Mouse (Mus musculus) neural tube, embryonic 15.5 days (tissue): ENCODE measurements at regions not wholly inside any gene's neighbourhood (a gene's known extent, or its start where the extent isn't known, plus 50 kb on each side); places are given as distances from the start of the nearest gene placed in this dataset.

Source experiments
- ATAC-seq: fragments of 200-750 bp; cut with Nextera tagmentation; 2 replicates; pipeline ENCODE4 v1.8.0; 2017; ENCODE audit warnings: mild to moderate bottlenecking, moderate TSS enrichment, moderate library complexity; ENCODE audit not compliant: low FRiP score
- H3K27ac ChIP-seq: fragments of 300-500 bp; sonication (generic); replicated peaks from 2 replicates; pipeline ENCODE4 v1.5.1; 2015; ENCODE audit warnings: mild to moderate bottlenecking, inconsistent platforms
- H3K27me3 ChIP-seq: fragments of 300-500 bp; sonication (generic); replicated peaks from 2 replicates; pipeline ENCODE4 v1.6.1; 2015; ENCODE audit warnings: inconsistent platforms
- H3K36me3 ChIP-seq: fragments of 300-500 bp; sonication (generic); 2 replicates; pipeline ENCODE4 v1.6.1; 2015; ENCODE audit warnings: inconsistent platforms
- H3K4me1 ChIP-seq: fragments of 300-500 bp; sonication (generic); 2 replicates; pipeline ENCODE4 v1.6.1; 2015; ENCODE audit warnings: inconsistent platforms
- H3K4me2 ChIP-seq: fragments of 300-500 bp; sonication (generic); 2 replicates; pipeline ENCODE4 v1.6.1; 2015; ENCODE audit warnings: inconsistent platforms, mild to moderate bottlenecking, moderate library complexity
- H3K4me3 ChIP-seq: fragments of 300-500 bp; sonication (generic); replicated peaks from 2 replicates; pipeline ENCODE4 v1.5.1; 2015; ENCODE audit warnings: mild to moderate bottlenecking, inconsistent platforms
- H3K9ac ChIP-seq: fragments of 300-500 bp; sonication (generic); replicated peaks from 2 replicates; pipeline ENCODE4 v1.6.1; 2015; ENCODE audit warnings: mild to moderate bottlenecking, inconsistent platforms
- H3K9me3 ChIP-seq: fragments of 300-500 bp; sonication (generic); replicated peaks from 2 replicates; pipeline ENCODE4 v1.6.1; 2016; ENCODE audit warnings: inconsistent platforms
- WGBS: fragments of 180-500 bp; shearing (Covaris S2); methylation state at CpG from one replicate; pipeline ENCODE4 v1.1.7; 2015; ENCODE audit warnings: mixed read lengths; 5-methylcytosine and 5-hydroxymethylcytosine counted together

DNA sequence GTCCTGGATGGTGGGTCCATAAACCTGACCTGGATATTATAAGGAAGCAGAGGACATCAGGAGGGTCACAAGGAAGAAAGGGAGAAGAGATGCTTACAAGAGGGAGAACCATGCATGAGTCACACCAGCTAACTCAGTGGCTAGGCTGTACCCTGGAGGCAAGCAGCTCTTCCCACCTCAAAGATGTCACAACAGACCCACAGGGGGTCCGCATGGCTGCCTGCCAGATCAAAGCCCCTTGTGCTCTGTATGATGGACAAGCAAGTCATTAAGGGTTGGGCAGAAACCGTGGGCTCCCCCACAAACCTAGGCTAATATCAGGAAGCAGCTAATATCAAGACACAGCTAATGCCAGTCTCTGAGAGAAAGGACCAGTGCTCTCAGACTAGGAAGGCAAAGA is 343.9 kb upstream of the Mef2c start:
- 55% methylated on average over 2 of the region's 2 CpGs for WGBS
- Histone ChIP-seq H3K4me1 (no peaks in the 10 kb centered on the region), H3K27me3 (no peaks in the 10 kb centered on the region), H3K27ac (no peak overlapping the region), H3K9ac (no peak overlapping the region), H3K9me3 (no peaks in the 10 kb centered on the region), H3K36me3 (no peaks in the 10 kb centered on the region), H3K4me3 (no peak overlapping the region), H3K4me2 (no peak overlapping the region)
- ATAC-seq: no peak

DNA sequence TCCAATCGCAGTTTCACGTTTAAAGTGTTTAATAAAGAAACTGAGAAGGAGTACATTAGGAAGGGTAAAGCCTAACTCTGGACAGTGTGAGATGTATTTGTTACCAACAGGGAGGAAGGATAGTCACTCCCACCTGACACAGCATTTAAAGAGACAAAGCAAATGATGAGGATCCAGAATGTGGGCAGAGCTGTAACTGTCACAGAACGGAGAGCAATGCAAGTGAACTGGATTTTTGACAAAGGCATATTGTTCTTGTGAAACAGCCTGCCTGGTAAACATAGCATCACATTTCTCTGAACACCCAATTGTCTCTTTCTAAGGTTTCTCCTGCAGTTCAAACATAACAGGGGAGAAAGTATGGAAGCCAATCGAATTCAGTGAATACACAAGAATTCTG is 341.1 kb upstream of the Mef2c start:
- Histone ChIP-seq H3K27me3 (no peaks in the 10 kb centered on the region), H3K27ac (no peak overlapping the region), H3K4me1 (no peaks in the 10 kb centered on the region), H3K4me3 (no peak overlapping the region), H3K9me3 (no peaks in the 10 kb centered on the region), H3K4me2 (no peak overlapping the region), H3K36me3 (no peaks in the 10 kb centered on the region), H3K9ac (no peak overlapping the region)
- ATAC-seq: no peak
- WGBS: 85% methylated on average over 4 of the region's 4 CpGs

DNA sequence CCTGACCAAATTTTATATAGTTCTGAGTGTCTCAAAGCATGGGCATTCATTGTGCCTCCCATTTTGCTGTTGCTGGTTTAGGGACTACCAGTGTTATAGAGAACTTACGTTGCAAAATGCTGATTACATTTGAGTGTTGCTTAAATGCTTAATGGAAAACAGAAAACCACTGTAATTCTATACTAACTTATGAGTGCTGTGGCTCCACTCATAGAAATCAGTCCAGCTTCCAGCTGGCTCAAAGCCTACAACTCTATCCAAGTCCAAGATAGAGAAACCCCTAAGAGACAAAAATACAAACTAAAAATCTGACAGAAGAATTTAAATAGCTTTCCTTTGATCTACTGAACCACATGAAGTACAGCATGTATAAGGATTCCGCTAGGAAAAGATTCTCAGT is 328.7 kb upstream of the Mef2c start:
- Histone ChIP-seq H3K27me3 (no peaks in the 10 kb centered on the region), H3K4me1 (no peaks in the 10 kb centered on the region), H3K36me3 (no peaks in the 10 kb centered on the region), H3K9me3 (no peaks in the 10 kb centered on the region), H3K4me2 (no peak overlapping the region), H3K9ac (no peak overlapping the region), H3K4me3 (no peak overlapping the region), H3K27ac (no peak overlapping the region)
- 83% methylated on average over 2 of the region's 2 CpGs for WGBS
- ATAC-seq: no peak

DNA sequence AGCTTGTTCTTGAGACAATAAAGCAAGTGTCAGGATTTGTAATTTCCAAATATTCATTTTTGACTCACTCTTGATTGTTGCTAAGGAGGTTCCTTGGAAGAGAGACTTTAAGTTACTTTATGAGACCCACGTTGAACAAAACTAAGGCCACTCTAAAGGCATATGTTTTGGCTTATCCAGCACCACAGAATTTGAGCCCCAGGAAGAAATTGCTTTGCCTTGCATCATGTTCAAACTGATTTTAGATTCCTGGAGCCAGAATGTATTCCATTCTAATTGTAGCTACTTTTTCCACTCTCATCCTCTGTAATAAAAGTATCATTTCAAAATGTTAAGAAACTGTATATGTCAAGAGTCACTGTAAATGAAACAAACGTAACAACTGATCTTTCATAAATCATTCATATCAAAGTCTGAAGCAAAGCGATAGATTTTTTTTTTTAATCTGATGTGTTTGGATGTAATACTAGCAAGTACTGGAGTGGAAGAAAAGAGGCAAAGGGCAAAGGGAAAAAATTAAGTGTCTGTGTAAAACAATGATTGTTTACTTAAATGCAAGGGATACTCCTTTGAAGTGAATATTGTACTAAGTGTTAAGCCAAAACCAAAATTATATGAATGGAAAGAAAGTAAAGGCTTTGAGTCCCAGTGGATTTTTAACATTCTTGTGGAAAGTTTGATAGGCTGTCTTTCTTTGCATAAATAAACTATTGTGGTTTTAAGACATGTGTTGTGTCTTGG is 301.7 kb upstream of the Mef2c start:
- no peaks in the 10 kb centered on the region for H3K9me3 ChIP-seq
- H3K9ac ChIP-seq: no peak overlapping the region
- no peaks in the 10 kb centered on the region for H3K27me3 ChIP-seq
- no peak overlapping the region for H3K4me3 ChIP-seq
- WGBS: 93% methylated on average over 3 of the region's 3 CpGs
- no peak for ATAC-seq
- H3K27ac ChIP-seq: no peak overlapping the region
- H3K4me2 ChIP-seq: no peak overlapping the region
- H3K4me1 ChIP-seq: no peaks in the 10 kb centered on the region
- H3K36me3 ChIP-seq: no peaks in the 10 kb centered on the region

DNA sequence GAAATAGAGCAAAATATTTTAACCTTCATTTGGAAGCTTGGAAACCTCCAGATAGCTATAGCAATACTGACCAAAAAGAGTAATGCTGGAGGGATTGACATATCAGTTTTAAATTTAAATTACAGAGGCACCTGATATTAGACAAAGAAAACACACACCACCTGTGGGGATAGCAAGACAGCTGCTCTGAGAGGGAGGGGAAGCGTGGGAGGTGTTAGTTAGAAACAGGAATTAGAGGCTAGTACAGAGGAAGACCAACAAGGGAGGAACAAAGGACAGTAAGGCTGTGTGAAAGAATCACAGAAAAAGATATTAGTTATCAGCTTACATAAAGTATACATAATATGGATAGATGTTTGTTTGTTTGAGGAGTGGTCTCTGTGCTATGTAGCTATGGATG is 297.2 kb upstream of the Mef2c start:
- H3K9ac ChIP-seq: no peak overlapping the region
- H3K4me2 ChIP-seq: no peak overlapping the region
- WGBS: 91% methylated on average over 1 of the region's 1 CpGs
- H3K4me1 ChIP-seq: no peaks in the 10 kb centered on the region
- no peak overlapping the region for H3K4me3 ChIP-seq
- H3K9me3 ChIP-seq: no peaks in the 10 kb centered on the region
- no peaks in the 10 kb centered on the region for H3K36me3 ChIP-seq
- no peak overlapping the region for H3K27ac ChIP-seq
- no peaks in the 10 kb centered on the region for H3K27me3 ChIP-seq
- no peak for ATAC-seq

DNA sequence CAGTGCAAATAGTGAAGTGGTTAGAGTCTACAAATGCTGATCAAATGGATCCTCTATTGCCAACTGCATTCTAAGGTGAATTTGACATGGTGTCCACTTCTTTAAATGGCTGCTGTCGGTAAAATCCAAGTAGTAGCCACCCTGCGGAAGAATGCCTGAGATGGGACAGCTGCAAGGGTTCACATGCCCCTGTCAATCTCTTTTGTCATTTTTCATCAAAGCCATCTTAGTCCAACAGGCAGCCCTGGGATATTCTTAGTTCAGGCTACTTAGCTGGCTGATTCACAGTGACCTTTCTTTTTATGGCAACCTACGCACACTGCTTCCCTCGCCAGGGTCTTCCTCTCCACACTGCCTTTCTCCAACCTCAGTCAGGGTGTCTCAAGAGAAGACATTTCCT is 296.3 kb upstream of the Mef2c start:
- Histone ChIP-seq H3K4me2 (no peak overlapping the region), H3K27ac (no peak overlapping the region), H3K36me3 (no peaks in the 10 kb centered on the region), H3K9ac (no peak overlapping the region), H3K27me3 (no peaks in the 10 kb centered on the region), H3K4me1 (no peaks in the 10 kb centered on the region), H3K9me3 (no peaks in the 10 kb centered on the region), H3K4me3 (no peak overlapping the region)
- no peak for ATAC-seq
- 92% methylated on average over 4 of the region's 4 CpGs for WGBS

DNA sequence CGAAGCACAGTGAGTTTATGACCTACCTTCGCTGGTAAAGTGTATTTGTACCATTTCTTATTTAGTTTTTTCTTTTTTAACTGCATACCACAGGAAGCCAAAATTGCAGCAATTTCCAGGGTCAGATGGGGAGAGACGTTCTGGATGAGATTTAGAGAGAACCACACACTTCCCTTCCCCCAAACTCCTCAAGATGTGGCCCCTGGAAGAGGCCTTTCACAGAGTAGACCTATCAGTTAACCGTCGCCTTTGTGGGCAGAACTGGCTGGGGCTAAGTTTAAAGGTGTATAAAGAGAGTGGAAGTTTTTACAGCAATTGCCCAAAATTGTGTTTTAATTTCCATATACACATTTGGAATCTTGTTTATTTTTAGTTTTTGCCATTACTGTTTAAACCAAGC is 295.7 kb upstream of the Mef2c start:
- Histone ChIP-seq H3K4me3 (no peak overlapping the region), H3K27me3 (no peaks in the 10 kb centered on the region), H3K4me2 (no peak overlapping the region), H3K9me3 (no peaks in the 10 kb centered on the region), H3K27ac (no peak overlapping the region), H3K4me1 (no peaks in the 10 kb centered on the region), H3K36me3 (no peaks in the 10 kb centered on the region), H3K9ac (no peak overlapping the region)
- no peak for ATAC-seq
- 79% methylated on average over 5 of the region's 5 CpGs for WGBS

DNA sequence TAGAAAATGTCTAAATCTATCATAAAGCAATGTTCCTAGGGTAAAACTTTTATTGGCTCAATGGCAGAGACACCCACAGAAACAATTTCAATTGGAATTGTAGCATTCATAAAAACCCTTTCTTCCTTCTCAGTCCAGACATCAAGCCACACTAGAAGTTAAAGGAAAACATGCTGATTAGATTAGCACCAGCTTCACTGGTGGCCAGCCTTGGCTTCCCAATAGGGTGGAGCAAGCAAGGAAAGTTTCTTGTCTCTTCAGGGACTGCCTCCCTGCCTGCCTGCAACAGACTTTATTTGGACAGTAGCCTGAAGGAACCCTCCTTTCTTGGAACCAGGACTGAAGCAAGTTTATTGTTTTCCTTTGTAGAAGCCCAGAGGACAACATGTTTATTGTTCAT is 289.0 kb upstream of the Mef2c start:
- Histone ChIP-seq H3K4me2 (no peak overlapping the region), H3K4me1 (no peaks in the 10 kb centered on the region), H3K4me3 (no peak overlapping the region), H3K9ac (no peak overlapping the region), H3K9me3 (no peaks in the 10 kb centered on the region), H3K27me3 (no peaks in the 10 kb centered on the region), H3K27ac (no peak overlapping the region), H3K36me3 (no peaks in the 10 kb centered on the region)
- no peak for ATAC-seq

DNA sequence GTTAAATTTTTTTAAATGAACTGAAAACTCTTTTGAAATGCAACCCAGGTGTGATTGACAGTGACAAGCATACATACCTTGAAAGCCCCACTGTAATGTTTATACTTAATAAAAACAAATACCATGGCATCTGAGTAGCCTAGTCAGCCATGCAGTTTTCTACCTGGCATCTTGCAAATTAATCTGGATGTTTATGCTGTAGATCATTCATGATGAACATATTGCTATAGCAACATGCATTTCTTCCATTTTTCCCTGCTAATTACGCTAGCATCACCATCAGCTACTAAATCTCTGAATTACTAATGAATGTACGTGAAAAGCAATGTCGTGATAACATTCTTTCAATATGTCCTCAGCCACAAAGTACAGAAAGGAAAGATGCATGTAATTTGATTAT is 287.4 kb upstream of the Mef2c start:
- no peaks in the 10 kb centered on the region for H3K9me3 ChIP-seq
- H3K9ac ChIP-seq: no peak overlapping the region
- no peak for ATAC-seq
- no peak overlapping the region for H3K4me3 ChIP-seq
- H3K27me3 ChIP-seq: no peaks in the 10 kb centered on the region
- no peaks in the 10 kb centered on the region for H3K4me1 ChIP-seq
- WGBS: 88% methylated on average over 3 of the region's 3 CpGs
- no peak overlapping the region for H3K27ac ChIP-seq
- no peaks in the 10 kb centered on the region for H3K36me3 ChIP-seq
- H3K4me2 ChIP-seq: no peak overlapping the region

DNA sequence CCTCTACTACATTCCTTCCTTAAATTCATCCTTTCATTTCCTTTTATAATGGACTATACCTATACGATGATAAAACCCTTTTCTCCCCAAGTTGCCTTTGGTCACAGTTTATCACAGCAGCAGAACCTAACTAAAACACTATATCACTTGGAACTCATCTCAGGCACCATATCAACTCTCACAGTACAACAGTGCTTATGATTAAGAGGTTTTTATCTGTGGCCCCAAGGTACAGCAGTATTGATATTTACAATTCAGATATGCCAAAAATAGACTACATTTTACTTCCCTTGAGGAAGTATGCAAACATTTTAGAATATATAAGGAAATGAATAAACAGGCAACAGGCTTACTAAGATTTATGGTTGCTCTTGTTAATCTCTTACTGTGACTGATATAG is 251.4 kb upstream of the Mef2c start:
- Histone ChIP-seq H3K4me2 (no peak overlapping the region), H3K36me3 (no peaks in the 10 kb centered on the region), H3K9ac (no peak overlapping the region), H3K27me3 (no peaks in the 10 kb centered on the region), H3K9me3 (no peaks in the 10 kb centered on the region), H3K4me1 (no peaks in the 10 kb centered on the region), H3K27ac (no peak overlapping the region), H3K4me3 (no peak overlapping the region)
- ATAC-seq: no peak
- WGBS: 97% methylated on average over 1 of the region's 1 CpGs

DNA sequence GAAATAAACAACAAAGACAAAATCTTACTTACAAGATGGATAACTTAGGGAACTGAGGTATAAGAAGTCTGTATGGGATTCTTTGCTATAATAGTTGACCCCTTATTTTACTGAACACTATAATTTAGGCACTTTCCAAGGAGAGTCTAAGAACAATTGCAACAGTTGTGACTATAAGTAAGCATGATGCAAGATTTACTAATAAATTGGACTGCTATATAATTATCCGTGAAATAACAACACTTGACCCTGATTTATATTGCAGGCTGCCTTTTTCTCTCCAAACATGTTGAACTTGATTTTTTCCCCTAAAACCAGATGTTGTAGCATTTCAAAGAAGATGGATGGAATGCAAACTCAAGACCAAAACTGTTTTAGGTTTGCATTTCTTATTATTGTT is 237.2 kb upstream of the Mef2c start:
- ATAC-seq: no peak
- H3K4me1 ChIP-seq: no peaks in the 10 kb centered on the region
- no peaks in the 10 kb centered on the region for H3K9me3 ChIP-seq
- no peak overlapping the region for H3K4me3 ChIP-seq
- no peak overlapping the region for H3K4me2 ChIP-seq
- WGBS: 86% methylated on average over 1 of the region's 1 CpGs
- no peak overlapping the region for H3K27ac ChIP-seq
- no peaks in the 10 kb centered on the region for H3K36me3 ChIP-seq
- no peak overlapping the region for H3K9ac ChIP-seq
- no peaks in the 10 kb centered on the region for H3K27me3 ChIP-seq

DNA sequence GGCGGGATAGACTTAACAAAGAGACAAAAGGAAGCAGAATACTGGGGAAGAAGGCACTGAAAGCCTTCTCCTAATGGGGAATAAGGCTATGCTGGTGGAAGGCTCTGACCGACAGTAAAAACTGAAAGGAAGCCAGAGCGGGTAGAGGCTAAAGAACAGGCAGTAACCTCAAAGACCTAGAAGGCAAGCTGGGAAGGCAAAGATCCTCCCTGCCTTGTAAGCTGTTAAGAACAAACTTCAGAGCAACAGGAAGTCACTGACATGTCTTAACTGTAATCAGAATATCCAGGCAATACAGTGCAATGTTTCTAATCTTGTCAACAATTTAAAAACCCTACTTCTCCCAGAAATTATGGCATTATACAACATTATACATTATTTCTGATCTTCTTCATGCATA is 235.2 kb upstream of the Mef2c start:
- H3K9me3 ChIP-seq: no peaks in the 10 kb centered on the region
- no peak overlapping the region for H3K4me3 ChIP-seq
- no peak for ATAC-seq
- no peak overlapping the region for H3K27ac ChIP-seq
- no peak overlapping the region for H3K4me2 ChIP-seq
- no peaks in the 10 kb centered on the region for H3K27me3 ChIP-seq
- 79% methylated on average over 3 of the region's 3 CpGs for WGBS
- H3K9ac ChIP-seq: no peak overlapping the region
- H3K36me3 ChIP-seq: no peaks in the 10 kb centered on the region
- H3K4me1 ChIP-seq: no peaks in the 10 kb centered on the region

DNA sequence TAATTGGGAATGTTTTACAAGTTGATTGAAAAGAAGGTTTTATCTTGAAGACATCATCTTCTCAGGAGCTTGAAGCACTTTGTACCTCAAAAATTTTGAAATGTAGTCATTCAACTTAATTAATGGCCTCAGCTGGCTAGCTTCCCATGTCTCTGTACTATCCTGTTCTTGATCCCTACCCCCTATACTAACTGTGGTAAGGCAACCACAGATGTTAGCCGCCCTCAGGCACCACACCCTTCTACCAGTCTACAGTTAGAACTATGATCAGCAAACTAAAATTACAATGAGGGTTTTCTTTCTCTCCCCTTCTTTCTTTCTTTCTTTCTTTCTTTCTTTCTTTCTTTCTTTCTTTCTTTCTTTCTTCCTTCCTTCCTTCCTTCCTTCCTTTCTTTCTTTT is 225.1 kb upstream of the Mef2c start:
- 94% methylated on average over 1 of the region's 1 CpGs for WGBS
- ATAC-seq: no peak

More for the DNA sequence above, 225.1 kb upstream of the Mef2c start:
- no peaks in the 10 kb centered on the region for H3K9me3 ChIP-seq
- no peaks in the 10 kb centered on the region for H3K27me3 ChIP-seq
- H3K4me3 ChIP-seq: no peak overlapping the region
- H3K36me3 ChIP-seq: no peaks in the 10 kb centered on the region
- H3K4me1 ChIP-seq: no peaks in the 10 kb centered on the region
- no peak overlapping the region for H3K4me2 ChIP-seq
- no peak overlapping the region for H3K27ac ChIP-seq
- H3K9ac ChIP-seq: no peak overlapping the region
